Mouse (Mus musculus) small intestine, adult 2 months (tissue): ENCODE data around the gene Arpc1a.

Source experiments
- CTCF ChIP-seq: fragments of 200-500 bp; IDR thresholded peaks from 2 replicates; pipeline ENCODE4 v1.5.1; 2012; ENCODE audit warnings: low read depth, mild to moderate bottlenecking, control low read depth, inconsistent platforms, low read length, moderate library complexity, mixed read lengths; ENCODE audit not compliant: insufficient replicate concordance, insufficient read length; ENCODE audit errors: extremely low read depth
- POLR2A ChIP-seq: fragments of 200-500 bp; IDR thresholded peaks from 2 replicates; pipeline ENCODE4 v1.6.1; 2012; ENCODE audit warnings: low read depth, mild to moderate bottlenecking, control low read depth, inconsistent platforms, low read length, moderate library complexity

DNA sequence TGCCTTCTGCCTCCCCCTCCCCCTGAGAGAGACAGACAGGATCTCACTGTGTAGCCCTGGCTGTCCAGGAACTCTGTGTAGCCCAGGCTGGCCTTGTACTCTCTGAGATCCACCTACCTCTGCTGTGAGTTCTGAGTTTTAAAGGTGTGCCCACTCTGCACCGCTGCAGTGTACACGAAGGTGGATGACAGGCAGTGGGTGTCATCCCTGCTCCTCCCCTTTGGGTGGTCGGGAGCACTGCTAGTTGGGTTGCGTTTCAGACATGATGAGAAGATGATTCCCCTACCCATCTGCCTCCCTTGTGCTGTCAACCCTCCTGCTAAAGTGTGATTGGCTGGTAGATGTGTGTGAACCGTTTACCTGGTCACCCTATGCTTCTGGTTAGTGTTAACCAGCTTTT lies 34.8 kb downstream of the Arpc1a start:
- TF ChIP-seq CTCF = no peak
- TF ChIP-seq POLR2A = no peak
